Mouse (Mus musculus) neutrophil, adult 5-6 weeks (primary cell): ENCODE data around the gene Nav1. TPM values are rescaled to one million over a fixed set of nuclear protein-coding genes. Genes with fewer than 3 reads are reported as not detected.

Experiments
- ATAC-seq: fragments of 151-379, 151-347 bp; 2 replicates; pipeline ENCODE4 v1.8.0; 2017; ENCODE audit warnings: mild to moderate bottlenecking, moderate TSS enrichment; ENCODE audit not compliant: insufficient number of reproducible peaks, poor library complexity, low FRiP score, severe bottlenecking; ENCODE audit errors: extremely low read depth
- total RNA-seq: library from RNA; stranded (forward); fragments of 200-1000 nt; gene quantifications from 2 replicates; pipeline ENCODE4 v1.2.3, GENCODE M21; 2017

Nav1 gene
- total RNA-seq, 1 experiment from 2014 or later: 1.0 TPM

DNA sequence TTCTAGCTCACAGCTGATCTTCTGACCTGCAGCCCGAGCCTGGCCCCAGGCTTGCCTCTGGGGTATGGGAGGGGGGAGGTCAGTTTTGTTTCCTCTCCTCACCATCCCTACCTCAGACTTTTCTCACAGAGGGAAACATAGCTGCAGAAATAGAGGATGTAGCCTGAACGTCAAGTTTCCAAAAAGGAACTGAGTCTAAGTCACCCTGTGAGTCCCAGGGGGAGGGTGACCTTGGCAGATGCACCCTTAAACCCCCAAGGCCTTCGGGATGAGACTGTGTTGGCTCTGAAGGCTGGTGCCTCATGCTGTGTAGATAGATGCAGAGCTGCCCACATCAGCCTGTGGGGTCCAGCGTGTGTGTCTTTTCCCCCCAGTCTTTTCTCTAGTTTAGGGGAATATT lies 72.3 kb downstream of the Nav1 start:
- ATAC-seq: no peak

DNA sequence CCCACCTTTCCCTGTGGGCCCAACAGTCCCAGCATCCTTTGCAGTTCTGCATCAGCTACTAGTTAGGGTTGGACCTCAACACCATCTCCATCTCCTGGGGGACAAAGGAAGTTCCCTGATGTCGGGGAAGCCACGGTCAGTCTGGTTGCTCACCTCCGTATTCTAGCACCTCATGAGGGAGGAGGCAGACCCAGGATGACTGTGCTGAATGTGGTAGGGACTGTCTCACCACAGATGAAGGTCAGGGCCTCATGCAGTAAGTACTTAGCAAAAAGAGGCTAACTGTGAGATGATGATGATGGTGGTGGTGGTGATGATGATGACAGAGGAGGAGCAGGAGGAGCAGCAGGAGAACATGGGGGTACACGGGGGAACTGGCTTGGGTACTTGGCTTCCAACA lies 73.0 kb downstream of the Nav1 start:
- no peak for ATAC-seq

DNA sequence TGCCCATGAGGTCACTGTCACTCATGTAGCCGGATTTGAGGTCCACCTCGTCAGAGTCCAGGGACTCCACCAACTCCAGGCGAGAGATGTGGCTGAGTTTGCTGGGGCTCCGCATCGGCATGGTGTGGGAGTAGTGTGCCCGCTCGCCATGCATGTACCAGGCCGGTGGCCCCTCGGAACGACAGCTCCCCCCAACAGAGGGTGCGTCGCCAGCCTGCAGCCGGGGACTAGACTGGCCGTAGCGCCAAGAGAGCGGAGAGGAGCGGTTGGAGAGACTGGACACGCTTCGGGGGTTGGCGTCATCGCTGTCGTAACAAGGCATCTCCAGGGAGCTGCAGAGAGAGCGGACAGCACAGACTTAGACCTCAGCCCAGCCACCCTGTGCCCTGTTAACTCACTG lies 74.7 kb downstream of the Nav1 start:
- no peak for ATAC-seq

DNA sequence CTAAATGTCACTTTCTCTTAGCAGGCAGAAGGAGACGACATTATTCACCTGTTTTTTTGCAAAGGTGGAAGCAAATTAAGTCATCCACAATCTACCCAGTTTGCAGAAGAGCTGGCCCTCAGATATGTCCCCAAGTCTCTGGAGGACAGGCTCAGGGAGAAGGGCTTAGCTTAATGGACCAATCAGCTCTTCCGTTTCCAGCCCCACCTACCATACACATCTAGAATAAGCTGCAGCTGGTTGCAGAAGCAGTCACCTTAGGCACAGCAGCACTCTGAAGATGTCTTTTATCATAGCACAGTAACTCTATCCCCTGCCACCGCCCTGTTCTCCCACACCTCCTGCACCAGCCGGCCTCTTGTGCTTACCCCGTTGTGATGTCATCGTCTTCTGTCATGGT lies 75.1 kb downstream of the Nav1 start:
- no peak for ATAC-seq

- no peak for ATAC-seq
Measured at GRCm38 (mm10) chr1:135531081-135531480, 76.0 kb downstream of the Nav1 start.

- no peak for ATAC-seq
Measured at GRCm38 (mm10) chr1:135524518-135524860, 82.6 kb downstream of the Nav1 start.

DNA sequence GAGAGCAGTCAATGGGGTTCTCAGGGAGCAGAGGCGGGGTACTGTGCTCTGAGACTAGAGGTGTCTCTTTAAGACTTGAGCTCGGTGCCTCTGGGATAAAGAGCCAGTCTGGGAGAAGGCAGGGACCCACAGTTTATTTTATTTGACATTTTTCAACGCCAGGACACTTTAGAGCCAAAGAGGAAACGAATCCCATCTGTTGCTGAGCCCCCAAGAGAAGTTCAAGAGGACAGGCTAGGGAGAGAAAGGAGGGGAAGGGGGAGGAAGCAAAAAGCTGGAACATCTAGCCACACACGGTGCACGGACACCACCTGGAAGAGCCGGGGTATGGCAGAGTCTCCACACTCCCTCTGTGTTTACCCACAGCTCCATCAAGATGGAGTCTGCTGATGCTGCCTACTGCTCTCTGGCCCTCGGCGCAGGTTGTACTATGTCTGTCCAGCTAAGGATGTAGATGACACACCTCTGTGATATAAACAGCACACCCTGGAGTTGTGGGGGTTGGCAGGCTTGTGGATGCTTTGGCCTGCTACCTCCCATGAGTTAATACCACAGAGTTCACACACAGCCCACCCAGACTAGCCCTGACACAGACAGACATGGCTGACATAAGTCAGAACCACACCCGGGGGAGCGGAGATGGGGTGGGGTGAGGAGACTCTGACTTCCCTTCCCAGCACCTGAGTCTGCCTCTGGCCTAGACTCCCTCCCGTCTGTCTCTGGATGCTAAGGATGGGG lies 83.1 kb downstream of the Nav1 start:
- no peak for ATAC-seq

DNA sequence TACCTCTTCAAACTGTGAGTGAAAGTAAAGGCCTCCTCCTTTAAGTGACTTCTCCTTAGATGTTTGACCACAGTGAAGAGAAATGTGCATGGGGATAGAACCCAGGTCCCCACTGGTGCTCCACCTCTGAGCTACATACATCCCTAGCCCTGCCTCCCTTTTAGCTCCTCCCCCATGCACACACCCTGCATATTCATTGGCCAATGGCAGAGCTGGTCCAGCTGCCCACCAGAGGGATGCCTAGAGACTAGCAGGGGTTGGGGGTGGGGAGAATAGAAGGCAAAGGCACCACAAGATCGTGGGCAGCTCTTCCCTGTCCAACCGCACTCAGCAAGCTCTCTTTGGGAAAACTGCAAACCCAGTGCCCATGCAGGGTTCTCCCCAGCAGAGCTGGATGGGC lies 83.8 kb downstream of the Nav1 start:
- ATAC-seq: no peak

GRCm38 (mm10) chr1:135520550-135521168 lies 86.4 kb downstream of the Nav1 start:
- ATAC-seq: no peak

GRCm38 (mm10) chr1:135518661-135519060 lies 88.4 kb downstream of the Nav1 start:
- ATAC-seq: no peak

DNA sequence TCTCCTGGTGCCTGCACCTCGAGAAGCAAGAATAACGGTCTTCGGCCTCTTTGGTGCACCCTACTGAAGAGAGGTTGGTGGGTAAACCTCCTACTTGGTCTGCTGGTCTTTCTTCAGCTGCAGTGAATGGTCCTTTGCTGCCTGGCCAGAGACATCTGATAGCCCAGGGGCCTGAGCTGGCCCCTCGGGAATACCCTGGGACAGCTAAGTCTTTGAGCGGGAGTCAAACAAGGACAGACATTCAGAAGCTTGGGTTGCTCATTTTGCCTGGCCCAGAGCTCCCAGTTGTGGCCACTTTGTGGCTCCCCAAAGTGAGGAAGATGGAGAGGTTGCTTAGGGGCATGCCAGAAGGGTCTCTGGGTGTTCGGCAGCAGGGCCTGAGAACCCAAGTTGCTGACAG lies 89.6 kb downstream of the Nav1 start:
- no peak for ATAC-seq

- ATAC-seq: no peak
Measured at GRCm38 (mm10) chr1:135516511-135517305, 90.4 kb downstream of the Nav1 start.

DNA sequence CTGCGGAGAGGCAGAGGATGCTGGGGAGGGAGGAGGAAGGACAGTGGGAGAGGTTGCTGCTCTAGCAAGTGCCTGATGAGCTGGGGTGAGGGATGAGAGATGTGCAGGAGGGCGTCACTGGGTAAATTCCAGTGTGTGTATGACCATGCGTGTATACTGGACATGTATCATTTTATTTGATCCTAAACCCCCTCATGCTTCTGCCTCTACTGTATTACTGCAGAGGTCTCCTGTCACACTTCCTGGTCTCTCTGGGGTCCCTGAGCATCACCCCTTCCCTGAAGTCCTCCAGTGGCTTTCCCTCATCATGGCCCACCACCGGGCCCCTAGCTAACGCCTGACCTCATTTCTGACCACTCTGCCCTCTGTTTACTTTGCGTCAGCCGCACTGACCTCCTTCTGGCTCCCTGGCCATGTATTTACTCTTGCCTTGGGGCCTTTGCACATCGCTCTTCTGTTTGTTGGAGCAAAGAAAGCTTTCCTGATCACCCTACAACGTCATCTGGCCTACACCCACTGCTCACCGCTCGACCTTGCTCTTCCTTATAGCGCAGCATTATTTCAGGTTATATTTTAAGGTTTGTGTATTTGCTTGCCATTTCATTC lies 91.4 kb downstream of the Nav1 start:
- ATAC-seq: no peak

- no peak for ATAC-seq
Measured at GRCm38 (mm10) chr1:135514913-135515632, 92.0 kb downstream of the Nav1 start.

- no peak for ATAC-seq
Measured at GRCm38 (mm10) chr1:135514046-135514445, 93.0 kb downstream of the Nav1 start.

GRCm38 (mm10) chr1:135513464-135513863 lies 93.6 kb downstream of the Nav1 start:
- no peak for ATAC-seq

DNA sequence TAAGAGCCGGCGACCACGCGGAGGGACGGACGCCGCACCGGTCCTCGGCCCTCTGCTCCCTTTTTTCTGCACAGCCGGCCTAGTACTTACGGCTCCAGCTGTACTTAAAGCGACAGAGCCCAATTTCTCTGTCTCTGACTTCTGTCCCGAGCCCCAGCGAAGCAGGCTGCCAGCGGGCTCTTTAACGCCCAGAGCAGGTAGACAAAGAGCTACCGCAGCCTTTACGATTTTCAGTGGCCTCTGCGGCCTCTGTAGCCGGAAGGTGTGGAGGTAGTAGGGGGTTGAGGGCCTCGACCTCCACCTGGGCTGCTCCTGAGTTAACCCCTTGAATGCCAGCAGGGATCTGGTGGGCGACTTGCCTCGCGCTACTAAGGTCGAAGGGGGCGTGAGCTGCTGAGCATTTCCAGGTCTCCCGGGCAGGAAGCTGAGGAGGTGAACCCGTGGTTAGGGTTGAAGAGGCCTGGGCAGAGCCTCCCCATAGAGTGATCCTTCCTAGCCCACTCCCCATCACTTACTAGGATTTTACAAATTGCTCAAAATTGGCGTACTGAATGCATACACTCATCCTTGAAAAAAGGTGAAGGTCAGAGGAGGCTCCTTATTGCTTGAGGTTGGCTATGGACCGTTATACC lies 96.6 kb downstream of the Nav1 start:
- no peak for ATAC-seq

- no peak for ATAC-seq
Measured at GRCm38 (mm10) chr1:135509145-135510084, 97.7 kb downstream of the Nav1 start.
